In genomic region chr4:104951280-104951878, GRCm38 (mm10) we compare ENCODE assay signal across 18 mouse cellular contexts. TPM values are rescaled to one million over a fixed set of nuclear protein-coding genes. Genes with fewer than 3 reads are reported as not detected.
"Had no signal": no experiment of that assay in that cellular context is flagged by ENCODE, and none has a peak within 500 bp of the region (broad histone marks: within the 10 kb centered on the region; RNA-seq: fewer than 3 reads in every experiment).

No protein-coding gene starts in this region.

- ATAC-seq: intestine, postnatal 0 days; liver, postnatal 0 days; lung, postnatal 0 days had no signal

- H3K36me3 ChIP-seq: limb, embryonic 12.5 days; limb, embryonic 15.5 days; midbrain, embryonic 10.5 days had no signal

- H3K4me3 ChIP-seq: left cerebral cortex, adult 2 months; limb, embryonic 12.5 days; limb, embryonic 15.5 days; megakaryocyte, embryonic 14.5 days; midbrain, embryonic 10.5 days had no signal

- H3K9ac ChIP-seq: limb, embryonic 12.5 days; limb, embryonic 15.5 days; liver, embryonic 14.5 days; liver, postnatal 0 days; lung, embryonic 14.5 days had no signal

- DNase-seq: layer of hippocampus, postnatal 36 days; left cerebral cortex, postnatal 4 days; liver, postnatal 0 days; lung, embryonic 14.5 days; midbrain, embryonic 14.5 days; thymus, adult 18-20 months; thymus, postnatal 36 days had no signal

- H3K27me3 ChIP-seq: limb, embryonic 12.5 days; limb, embryonic 15.5 days; megakaryocyte, embryonic 14.5 days had no signal

- H3K27ac ChIP-seq: left cerebral cortex, adult 2 months; limb, embryonic 12.5 days; limb, embryonic 15.5 days; liver, embryonic 14.5 days; macrophage; midbrain, embryonic 10.5 days had no signal

- H3K9me3 ChIP-seq: limb, embryonic 12.5 days; limb, embryonic 15.5 days; megakaryocyte, embryonic 14.5 days; midbrain, embryonic 10.5 days had no signal

- H3K4me1 ChIP-seq: limb, embryonic 12.5 days; limb, embryonic 15.5 days; megakaryocyte, embryonic 14.5 days; midbrain, embryonic 10.5 days had no signal

- H3K4me2 ChIP-seq: limb, embryonic 12.5 days; limb, embryonic 15.5 days; liver, embryonic 11.5 days; lung, embryonic 14.5 days had no signal

RNA-seq across cellular contexts. Expression of gene Fyb2, which starts 38.1 kb away (rescaled TPM):
- polyA plus RNA-seq: lung, embryonic 14.5 days; neural tube, embryonic 11.5 days had no signal
